Mouse (Mus musculus): ENCODE measurements around the gene Gfer. TPM values are rescaled to one million over a fixed set of nuclear protein-coding genes. Genes with fewer than 3 reads are reported as not detected.
"Not testable (repeated sequence)": the region's sequence is repeated elsewhere in the genome, so short reads cannot be mapped to it uniquely, and the experiment has no call there.

Gene Gfer
- total and polyA plus RNA-seq, 3 experiments = 14.0 to 21.5 (median 20.3) TPM

DNA sequence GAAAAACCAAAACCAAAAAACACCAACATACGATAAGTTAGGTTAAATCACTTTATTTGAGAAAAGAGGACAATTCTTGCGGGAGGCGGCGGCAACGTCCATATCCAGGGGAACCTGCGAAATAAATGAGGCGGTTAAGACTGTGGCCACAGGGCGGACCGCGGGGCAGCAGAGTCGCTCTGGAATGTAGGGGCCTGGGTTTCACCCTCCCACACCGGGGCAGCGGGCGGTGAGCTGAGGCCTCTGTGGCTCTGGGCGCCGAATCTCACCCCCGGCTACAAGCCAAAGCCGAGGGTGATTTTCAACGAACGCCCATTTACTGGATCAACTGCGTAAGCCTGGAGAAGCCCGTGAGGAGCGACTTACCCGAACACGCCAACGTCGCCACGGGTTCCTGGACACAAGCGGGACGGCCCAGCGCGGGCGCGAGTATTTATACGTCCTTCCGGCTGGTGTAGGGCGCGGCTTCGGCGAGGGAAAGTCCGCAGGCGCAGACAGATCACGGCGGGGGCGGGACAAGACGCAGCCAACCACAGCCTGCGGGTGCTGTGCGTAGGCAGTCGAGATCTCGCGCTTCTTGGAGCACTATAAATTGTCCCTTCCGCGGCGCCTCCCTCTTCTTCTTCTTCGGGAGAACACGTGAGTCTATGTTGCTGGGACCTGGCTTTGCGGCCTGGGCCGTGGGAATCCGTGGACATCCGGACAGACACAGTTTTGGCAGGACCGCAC, 23.7 kb upstream of the Gfer start:
- peak overlapping the region; percentile 87 for H3K27ac ChIP-seq
- no peaks in the 10 kb centered on the region for H3K79me2 ChIP-seq (replicated peaks; ENCODE audit: control insufficient read depth, insufficient read depth, low read length)
- no peaks in the 10 kb centered on the region for H3K27me3 ChIP-seq (ENCODE audit: control insufficient read depth, insufficient read depth, low read length)
- peak overlapping the region; percentile 74 for H3K4me3 ChIP-seq
- H3K9ac ChIP-seq (ENCODE audit: low read depth, low read length) = peak overlapping the region; percentile 86
- WGBS = under 1% methylated on average over 61 of the region's 61 CpGs
- TF ChIP-seq POLR2A (IDR thresholded peaks at IDR 0.05; ENCODE audit: insufficient read depth, low read depth, low read length) (peak; percentile 99), CTCF (IDR thresholded peaks at IDR 0.05) (no peak), EP300 (IDR thresholded peaks at IDR 0.05; ENCODE audit: insufficient read depth, low read depth, low read length) (peak; percentile 25; the same call in 1 of the 2 replicates)
- peaks cover 7% of the 10 kb centered on the region for H3K4me1 ChIP-seq (ENCODE audit: control insufficient read depth, insufficient read depth, low read length)
- intact Hi-C loops (cut with DNase I) = loop anchor here (1.0 kb wide), 1 partner anchor 12 kb away; the partner anchor contains the start of gene Tbl3
- DNase-seq = peak; percentile 96 to 99
- peaks cover 12% of the 10 kb centered on the region for H3K36me3 ChIP-seq (ENCODE audit: control insufficient read depth, insufficient read depth, low read length)

DNA sequence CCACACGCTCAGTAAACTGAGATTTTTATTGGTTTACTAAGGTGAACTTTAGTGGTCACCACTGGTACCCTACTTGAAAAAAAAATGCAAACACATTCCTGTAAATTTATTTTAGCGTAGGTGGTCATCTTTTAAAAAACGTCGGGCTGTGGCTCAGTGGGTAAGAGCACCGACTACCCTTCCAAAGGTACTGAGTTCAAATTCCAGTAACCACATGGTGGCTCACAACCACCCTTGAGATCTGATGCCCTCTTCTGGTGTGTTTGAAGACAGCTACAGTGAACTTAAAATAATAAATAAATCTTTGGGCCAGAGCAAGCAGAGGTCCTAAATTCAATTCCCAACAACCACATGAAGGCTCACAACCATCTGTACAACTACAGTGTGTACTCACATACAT, 23.0 kb upstream of the Gfer start:
- TF ChIP-seq CTCF (IDR thresholded peaks at IDR 0.05) = 0 out of 2 replicates have a peak, but pooled peaks have one; percentile 6
- intact Hi-C loops (cut with DNase I) = loop anchor here (1.0 kb wide), 1 partner anchor 12 kb away; the partner anchor contains the start of gene Tbl3
- WGBS = 66% methylated on average over 5 of the region's 5 CpGs
- not testable (repeated sequence) for H3K4me1 ChIP-seq (ENCODE audit: control insufficient read depth, insufficient read depth, low read length); DNase-seq; H3K79me2 ChIP-seq (replicated peaks; ENCODE audit: control insufficient read depth, insufficient read depth, low read length); H3K27ac ChIP-seq; H3K27me3 ChIP-seq (ENCODE audit: control insufficient read depth, insufficient read depth, low read length); H3K9ac ChIP-seq (ENCODE audit: low read depth, low read length)
- Histone ChIP-seq H3K36me3 (ENCODE audit: control insufficient read depth, insufficient read depth, low read length) (peaks cover 12% of the 10 kb centered on the region), H3K4me3 (peak overlapping the region; percentile 74)

DNA sequence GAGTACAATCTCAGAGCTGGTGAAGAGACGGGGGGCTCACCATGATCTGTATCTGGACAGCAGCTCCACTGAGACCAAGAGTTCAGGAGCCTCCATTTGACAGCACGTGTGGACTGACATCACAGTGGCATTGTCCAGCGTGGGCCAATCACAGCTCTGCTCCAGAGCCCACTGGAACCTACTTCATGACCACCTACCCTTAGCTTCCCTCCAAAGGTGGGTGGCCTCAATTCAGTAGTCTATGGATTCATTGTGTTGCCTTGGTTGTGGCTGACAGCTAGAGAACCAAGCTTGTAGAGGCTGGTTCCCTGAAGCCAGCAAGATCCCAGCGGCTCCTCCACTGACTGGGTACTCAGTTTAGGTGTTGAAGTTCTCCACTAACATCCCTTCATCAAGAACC, 22.0 kb upstream of the Gfer start, which contains the start of the genes Rnf151 and Rps2:
TSS of gene Rnf151 (minus strand) at position 121 of the 400 bp plus-strand sequence.
TSS of gene Rps2 (plus strand) at position 174 of the 400 bp plus-strand sequence.
- WGBS = 73% methylated on average over 4 of the region's 4 CpGs
- H3K36me3 ChIP-seq (ENCODE audit: control insufficient read depth, insufficient read depth, low read length) = peaks cover 12% of the 10 kb centered on the region
- no peak within 1 kb of the TSS for H3K4me3 ChIP-seq
- no peak for DNase-seq
- H3K27me3 ChIP-seq (ENCODE audit: control insufficient read depth, insufficient read depth, low read length) = no peaks in the 10 kb centered on the region
- intact Hi-C loops (cut with DNase I) = no loop called here
- peaks cover 5% of the 10 kb centered on the region for H3K4me1 ChIP-seq (ENCODE audit: control insufficient read depth, insufficient read depth, low read length)
- no peak within 1 kb of the TSS for H3K27ac ChIP-seq
- TF ChIP-seq EP300 (IDR thresholded peaks at IDR 0.05; ENCODE audit: insufficient read depth, low read depth, low read length) = no peak
- no peak for TF ChIP-seq POLR2A (IDR thresholded peaks at IDR 0.05; ENCODE audit: insufficient read depth, low read depth, low read length)
- TF ChIP-seq CTCF (IDR thresholded peaks at IDR 0.05) = no peak
- no peak within 1 kb of the TSS for H3K9ac ChIP-seq (ENCODE audit: low read depth, low read length)
- H3K79me2 ChIP-seq (replicated peaks; ENCODE audit: control insufficient read depth, insufficient read depth, low read length) = no peaks in the 10 kb centered on the region

DNA sequence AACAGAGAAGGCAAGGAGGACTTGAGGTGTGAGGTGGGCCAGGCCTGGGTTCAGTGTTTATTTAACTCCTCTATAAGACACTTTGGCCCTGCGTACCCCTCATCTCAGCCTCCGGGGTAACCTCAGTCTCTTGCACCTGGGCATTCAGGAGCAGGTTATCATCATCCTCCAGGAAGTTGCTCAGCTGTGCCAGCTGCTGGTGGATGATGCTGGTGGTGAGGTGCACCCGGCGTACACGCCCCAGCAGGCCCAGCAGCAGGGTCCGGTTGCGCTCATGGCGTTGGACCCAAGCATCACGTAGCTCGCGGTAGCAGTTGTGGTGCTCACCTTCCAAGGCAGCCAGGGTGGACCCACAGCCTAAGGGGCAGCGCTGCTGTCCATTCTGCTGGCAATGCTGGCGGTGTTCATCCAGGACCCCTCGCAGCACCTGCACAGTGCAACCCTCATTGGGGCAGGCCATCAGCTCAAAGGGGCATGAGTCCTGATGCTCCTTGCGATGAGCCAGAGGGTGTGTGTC, 20.3 kb upstream of the Gfer start:
- no peak overlapping the region for H3K4me3 ChIP-seq
- no peak overlapping the region for H3K9ac ChIP-seq (ENCODE audit: low read depth, low read length)
- no peaks in the 10 kb centered on the region; the same call in 1 of the 2 replicates for H3K36me3 ChIP-seq (ENCODE audit: control insufficient read depth, insufficient read depth, low read length)
- no peak overlapping the region for H3K27ac ChIP-seq
- H3K27me3 ChIP-seq (ENCODE audit: control insufficient read depth, insufficient read depth, low read length) = no peaks in the 10 kb centered on the region
- peaks cover 2% of the 10 kb centered on the region; the same call in 1 of the 2 replicates for H3K4me1 ChIP-seq (ENCODE audit: control insufficient read depth, insufficient read depth, low read length)
- TF ChIP-seq CTCF (IDR thresholded peaks at IDR 0.05) (no peak), POLR2A (IDR thresholded peaks at IDR 0.05; ENCODE audit: insufficient read depth, low read depth, low read length) (no peak), EP300 (IDR thresholded peaks at IDR 0.05; ENCODE audit: insufficient read depth, low read depth, low read length) (no peak)
- DNase-seq = no peak
- intact Hi-C loops (cut with DNase I) = no loop called here
- H3K79me2 ChIP-seq (replicated peaks; ENCODE audit: control insufficient read depth, insufficient read depth, low read length) = no peaks in the 10 kb centered on the region
- 96% methylated on average over 15 of the region's 15 CpGs for WGBS

DNA sequence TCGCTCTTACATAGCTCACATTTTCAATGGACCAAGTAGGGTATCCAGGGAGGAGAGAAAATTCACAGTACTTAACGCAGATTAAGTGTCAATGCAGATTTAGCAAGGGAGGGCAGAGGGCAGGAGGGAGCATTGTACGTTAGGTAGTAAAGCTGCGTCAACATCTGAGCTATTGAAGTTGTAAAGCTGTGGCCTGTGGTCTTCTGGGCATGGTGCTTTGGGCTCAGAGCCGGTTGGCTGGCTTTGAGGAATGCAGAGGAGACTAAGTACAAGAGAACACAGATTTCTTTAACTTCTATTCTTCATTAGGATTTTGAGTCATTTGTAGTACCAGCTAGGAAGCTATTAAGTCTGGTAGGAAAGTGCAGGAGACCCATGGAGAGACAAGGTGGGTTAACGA, 19.6 kb upstream of the Gfer start:
- no peaks in the 10 kb centered on the region for H3K36me3 ChIP-seq (ENCODE audit: control insufficient read depth, insufficient read depth, low read length)

DNA sequence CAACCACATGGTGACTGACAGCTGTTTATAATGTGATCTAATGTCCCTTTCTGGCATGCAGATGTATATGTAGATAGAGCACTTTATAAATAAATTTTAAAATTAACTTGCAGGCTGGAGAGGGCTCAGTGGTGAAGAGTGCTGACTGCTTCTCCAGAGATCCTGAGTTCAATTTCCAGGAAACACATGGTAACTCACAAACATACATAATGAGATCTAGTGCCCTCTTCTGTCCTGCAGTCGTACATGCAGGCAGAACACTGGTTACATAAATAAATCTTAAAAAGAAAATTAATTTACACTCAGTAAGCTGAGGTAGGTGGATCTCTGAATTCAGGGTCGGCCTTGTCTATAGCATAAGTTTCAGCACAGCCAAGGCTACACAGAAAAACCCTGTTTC, 12.7 kb upstream of the Gfer start:
- no peak for DNase-seq
- no peaks in the 10 kb centered on the region for H3K36me3 ChIP-seq (ENCODE audit: control insufficient read depth, insufficient read depth, low read length)
- H3K27me3 ChIP-seq (ENCODE audit: control insufficient read depth, insufficient read depth, low read length) = no peaks in the 10 kb centered on the region
- TF ChIP-seq CTCF (IDR thresholded peaks at IDR 0.05) (peak; percentile 76), EP300 (IDR thresholded peaks at IDR 0.05; ENCODE audit: insufficient read depth, low read depth, low read length) (no peak)
- H3K79me2 ChIP-seq (replicated peaks; ENCODE audit: control insufficient read depth, insufficient read depth, low read length) = no peaks in the 10 kb centered on the region
- H3K9ac ChIP-seq (ENCODE audit: low read depth, low read length) = no peak overlapping the region
- no peaks in the 10 kb centered on the region; the same call in 1 of the 2 replicates for H3K4me1 ChIP-seq (ENCODE audit: control insufficient read depth, insufficient read depth, low read length)
- H3K27ac ChIP-seq = no peak overlapping the region
- intact Hi-C loops (cut with DNase I) = no loop called here
- no peak overlapping the region for H3K4me3 ChIP-seq
- 26% methylated on average over 2 of the region's 2 CpGs for WGBS

More for the DNA sequence above, 19.6 kb upstream of the Gfer start:
- Histone ChIP-seq H3K9ac (ENCODE audit: low read depth, low read length) (no peak overlapping the region), H3K27ac (no peak overlapping the region), H3K27me3 (ENCODE audit: control insufficient read depth, insufficient read depth, low read length) (no peaks in the 10 kb centered on the region), H3K4me1 (ENCODE audit: control insufficient read depth, insufficient read depth, low read length) (no peaks in the 10 kb centered on the region), H3K79me2 (replicated peaks; ENCODE audit: control insufficient read depth, insufficient read depth, low read length) (no peaks in the 10 kb centered on the region), H3K4me3 (no peak overlapping the region)
- intact Hi-C loops (cut with DNase I) = no loop called here
- TF ChIP-seq CTCF (IDR thresholded peaks at IDR 0.05) = no peak
- TF ChIP-seq EP300 (IDR thresholded peaks at IDR 0.05; ENCODE audit: insufficient read depth, low read depth, low read length) = no peak
- WGBS = 93% methylated on average over 6 of the region's 6 CpGs
- no peak for DNase-seq
